Mouse (Mus musculus): ENCODE measurements around the gene Gm20521. TPM values are rescaled to one million over a fixed set of nuclear protein-coding genes. Genes with fewer than 3 reads are reported as not detected.

The Gm20521 gene
- polyA plus RNA-seq (2015; fragmentation: Nextera tagmentation; extraction: Ambion mirVana), result 0.11 and 0.19 TPM in 2 replicates

- TF ChIP-seq CTCF (IDR thresholded peaks at IDR 0.05; ENCODE audit: low read depth), result no peak
- TF ChIP-seq EP300 (IDR thresholded peaks at IDR 0.05; ENCODE audit: low read depth), result no peak
- H3K4me1 ChIP-seq (ENCODE audit: insufficient read depth), result peaks cover 11% of the 10 kb centered on the region; the same call in 1 of the 2 replicates
- peak within 1 kb of the TSS; percentile 71 for H3K4me3 ChIP-seq (ENCODE audit: low read depth, low read length)
- DNase-seq (peak; percentile 88), ATAC-seq (peak; percentile 97)
- no peaks in the 10 kb centered on the region for H3K27me3 ChIP-seq (ENCODE audit: insufficient read depth, low read length)
- no peaks in the 10 kb centered on the region for H3K36me3 ChIP-seq (replicated peaks; ENCODE audit: insufficient read depth, low read length)
- H3K4me2 ChIP-seq (ENCODE audit: low read depth, low read length), result peak within 1 kb of the TSS; percentile 84
- 3% methylated on average over 27 of the region's 27 CpGs for WGBS (ENCODE audit: insufficient replicate concordance)
- H3K9me3 ChIP-seq (ENCODE audit: low read length), result no peaks in the 10 kb centered on the region
- H3K27ac ChIP-seq (ENCODE audit: low read depth), result peak within 1 kb of the TSS; percentile 84
- H3K9ac ChIP-seq (replicated peaks), result peak within 1 kb of the TSS; percentile 84
Measured at GRCm38 (mm10) chr14:54883154-54884021, at the start of gene Gm20521, which contains the start of gene Bcl2l2. Gene Gm20521, plus strand, starts transcription at chr14:54883441. Gene Bcl2l2, plus strand, starts transcription at chr14:54883377.

- TF ChIP-seq EP300 (IDR thresholded peaks at IDR 0.05; ENCODE audit: low read depth), result no peak
- TF ChIP-seq CTCF (IDR thresholded peaks at IDR 0.05; ENCODE audit: low read depth), result peak; percentile 57
- Histone ChIP-seq H3K4me3 (ENCODE audit: low read depth, low read length) (no peak overlapping the region), H3K4me2 (ENCODE audit: low read depth, low read length) (no peak overlapping the region), H3K4me1 (ENCODE audit: insufficient read depth) (no peaks in the 10 kb centered on the region), H3K9me3 (ENCODE audit: low read length) (no peaks in the 10 kb centered on the region), H3K27me3 (ENCODE audit: insufficient read depth, low read length) (no peaks in the 10 kb centered on the region), H3K9ac (replicated peaks) (no peak overlapping the region), H3K36me3 (replicated peaks; ENCODE audit: insufficient read depth, low read length) (no peaks in the 10 kb centered on the region), H3K27ac (ENCODE audit: low read depth) (no peak overlapping the region)
- WGBS (ENCODE audit: insufficient replicate concordance), result 3% methylated on average over 4 of the region's 4 CpGs
- DNase-seq, result no peak
- no peak for ATAC-seq
Measured at GRCm38 (mm10) chr14:54843461-54843860, 39.8 kb upstream of the Gm20521 start.

GRCm38 (mm10) chr14:54855726-54856125 lies 27.5 kb upstream of the Gm20521 start:
- Histone ChIP-seq H3K27me3 (ENCODE audit: insufficient read depth, low read length) (no peaks in the 10 kb centered on the region), H3K9me3 (ENCODE audit: low read length) (no peaks in the 10 kb centered on the region), H3K4me3 (ENCODE audit: low read depth, low read length) (no peak overlapping the region), H3K4me2 (ENCODE audit: low read depth, low read length) (no peak overlapping the region), H3K27ac (ENCODE audit: low read depth) (no peak overlapping the region), H3K36me3 (replicated peaks; ENCODE audit: insufficient read depth, low read length) (peaks cover 9% of the 10 kb centered on the region), H3K9ac (replicated peaks) (no peak overlapping the region), H3K4me1 (ENCODE audit: insufficient read depth) (no peaks in the 10 kb centered on the region)
- 76% methylated on average over 3 of the region's 3 CpGs for WGBS (ENCODE audit: insufficient replicate concordance)
- DNase-seq, result no peak
- no peak for ATAC-seq
- no peak for TF ChIP-seq EP300 (IDR thresholded peaks at IDR 0.05; ENCODE audit: low read depth)
- TF ChIP-seq CTCF (IDR thresholded peaks at IDR 0.05; ENCODE audit: low read depth), result no peak

- ATAC-seq (no peak), DNase-seq (no peak)
- WGBS (ENCODE audit: insufficient replicate concordance), result 61% methylated on average over 7 of the region's 7 CpGs
- TF ChIP-seq EP300 (IDR thresholded peaks at IDR 0.05; ENCODE audit: low read depth) (no peak), CTCF (IDR thresholded peaks at IDR 0.05; ENCODE audit: low read depth) (no peak)
- Histone ChIP-seq H3K27ac (ENCODE audit: low read depth) (no peak overlapping the region), H3K4me3 (ENCODE audit: low read depth, low read length) (no peak overlapping the region), H3K4me1 (ENCODE audit: insufficient read depth) (no peaks in the 10 kb centered on the region), H3K9ac (replicated peaks) (no peak overlapping the region), H3K27me3 (ENCODE audit: insufficient read depth, low read length) (no peaks in the 10 kb centered on the region), H3K9me3 (ENCODE audit: low read length) (no peaks in the 10 kb centered on the region), H3K4me2 (ENCODE audit: low read depth, low read length) (no peak overlapping the region), H3K36me3 (replicated peaks; ENCODE audit: insufficient read depth, low read length) (peaks cover 9% of the 10 kb centered on the region)
Measured at GRCm38 (mm10) chr14:54856703-54857102, 26.5 kb upstream of the Gm20521 start.

GRCm38 (mm10) chr14:54857891-54858290 lies 25.4 kb upstream of the Gm20521 start:
- H3K36me3 ChIP-seq (replicated peaks; ENCODE audit: insufficient read depth, low read length), result peaks cover 9% of the 10 kb centered on the region
- H3K4me2 ChIP-seq (ENCODE audit: low read depth, low read length), result no peak overlapping the region
- H3K27me3 ChIP-seq (ENCODE audit: insufficient read depth, low read length), result no peaks in the 10 kb centered on the region
- 87% methylated on average over 9 of the region's 9 CpGs for WGBS (ENCODE audit: insufficient replicate concordance)
- no peak overlapping the region for H3K9ac ChIP-seq (replicated peaks)
- no peak overlapping the region for H3K27ac ChIP-seq (ENCODE audit: low read depth)
- no peaks in the 10 kb centered on the region for H3K9me3 ChIP-seq (ENCODE audit: low read length)
- no peak for TF ChIP-seq CTCF (IDR thresholded peaks at IDR 0.05; ENCODE audit: low read depth)
- no peak for TF ChIP-seq EP300 (IDR thresholded peaks at IDR 0.05; ENCODE audit: low read depth)
- H3K4me1 ChIP-seq (ENCODE audit: insufficient read depth), result no peaks in the 10 kb centered on the region
- no peak overlapping the region for H3K4me3 ChIP-seq (ENCODE audit: low read depth, low read length)
- DNase-seq (no peak), ATAC-seq (no peak)

GRCm38 (mm10) chr14:54860511-54860910 lies 22.7 kb upstream of the Gm20521 start:
- peaks cover 10% of the 10 kb centered on the region; the same call in 1 of the 2 replicates for H3K4me1 ChIP-seq (ENCODE audit: insufficient read depth)
- ATAC-seq, result no peak
- H3K4me3 ChIP-seq (ENCODE audit: low read depth, low read length), result no peak overlapping the region
- DNase-seq, result peak; percentile 71
- no peak overlapping the region for H3K4me2 ChIP-seq (ENCODE audit: low read depth, low read length)
- TF ChIP-seq EP300 (IDR thresholded peaks at IDR 0.05; ENCODE audit: low read depth), result no peak
- peak; percentile 80 for TF ChIP-seq CTCF (IDR thresholded peaks at IDR 0.05; ENCODE audit: low read depth)
- H3K27ac ChIP-seq (ENCODE audit: low read depth), result no peak overlapping the region
- 33% methylated on average over 2 of the region's 2 CpGs for WGBS (ENCODE audit: insufficient replicate concordance)
- no peak overlapping the region for H3K9ac ChIP-seq (replicated peaks)
- H3K9me3 ChIP-seq (ENCODE audit: low read length), result no peaks in the 10 kb centered on the region
- no peaks in the 10 kb centered on the region for H3K27me3 ChIP-seq (ENCODE audit: insufficient read depth, low read length)
- peaks cover 9% of the 10 kb centered on the region for H3K36me3 ChIP-seq (replicated peaks; ENCODE audit: insufficient read depth, low read length)

Measured in liver, postnatal 0 days (tissue).